Mouse (Mus musculus) retina, embryonic 14.5 days (tissue): ENCODE data around the gene Vegfb.
"Not testable (repeated sequence)": the region's sequence is repeated elsewhere in the genome, so short reads cannot be mapped to it uniquely, and the experiment has no call there.

Source experiments
- DNase-seq: peaks from one replicate; pipeline ENCODE4 v3.0.0-alpha.2; 2015; ENCODE audit warnings: low spot score

Gene Vegfb

GRCm38 (mm10) chr19:6992011-6992858 lies 4.8 kb upstream of the Vegfb start, which contains the start of gene Dnajc4:
Dnajc4 (minus strand) TSS chr19:6992572.
- peak; percentile 98 for DNase-seq

GRCm38 (mm10) chr19:6991166-6991565 lies 3.7 kb upstream of the Vegfb start:
- DNase-seq = not testable (repeated sequence)

GRCm38 (mm10) chr19:6990712-6991111 lies 3.3 kb upstream of the Vegfb start:
- no peak for DNase-seq

GRCm38 (mm10) chr19:6989251-6989650 lies 1.8 kb upstream of the Vegfb start:
- DNase-seq = no peak

GRCm38 (mm10) chr19:6987904-6988285 lies 444 bp upstream of the Vegfb start:
- DNase-seq = no peak

- no peak for DNase-seq
These were observed 1.3 kb downstream of the Vegfb start for GRCm38 (mm10) chr19:6985951-6986708.

GRCm38 (mm10) chr19:6985300-6985699 lies 2.2 kb downstream of the Vegfb start:
- DNase-seq = no peak

- peak; percentile 63 for DNase-seq
These were observed 3.8 kb downstream of the Vegfb start for GRCm38 (mm10) chr19:6983621-6984020.

- no peak for DNase-seq
These were observed 6.0 kb downstream of the Vegfb start for GRCm38 (mm10) chr19:6981465-6981864.

GRCm38 (mm10) chr19:6980381-6981093 lies 6.9 kb downstream of the Vegfb start, which contains the start of gene Fkbp2:
Fkbp2 (minus strand) TSS chr19:6980501.
- peak; percentile 99 for DNase-seq

- DNase-seq = peak; percentile 99
These were observed 7.7 kb downstream of the Vegfb start for GRCm38 (mm10) chr19:6979486-6980380.

GRCm38 (mm10) chr19:6979001-6979479 lies 8.4 kb downstream of the Vegfb start:
- no peak for DNase-seq

- DNase-seq = no peak
These were observed 8.8 kb downstream of the Vegfb start for GRCm38 (mm10) chr19:6978639-6978974.

- no peak for DNase-seq
These were observed 9.5 kb downstream of the Vegfb start for GRCm38 (mm10) chr19:6977759-6978638.

GRCm38 (mm10) chr19:6975537-6976521 lies 11.6 kb downstream of the Vegfb start, which contains the start of gene Plcb3:
Plcb3 (minus strand) TSS chr19:6976470.
- DNase-seq = peak; percentile 80

GRCm38 (mm10) chr19:6974211-6975205 lies 12.9 kb downstream of the Vegfb start, which contains the start of gene Ppp1r14b:
Ppp1r14b (plus strand) TSS chr19:6974968.
- DNase-seq = peak; percentile 85

GRCm38 (mm10) chr19:6973581-6974190 lies 13.8 kb downstream of the Vegfb start:
- no peak for DNase-seq
